Mouse (Mus musculus) intestine, embryonic 14.5 days (tissue): Measurements from ENCODE around the gene Trabd2b. TPM values are rescaled to one million over a fixed set of nuclear protein-coding genes. Genes with fewer than 3 reads are reported as not detected.

Source experiments
- ATAC-seq: fragments of 200-750 bp; cut with Nextera tagmentation; replicated peaks from 2 replicates; pipeline ENCODE4 v1.8.0; 2017; ENCODE audit warnings: low read depth, moderate number of reproducible peaks, moderate TSS enrichment, moderate library complexity; ENCODE audit not compliant: low FRiP score, low TSS enrichment
- DNase-seq: peaks from one replicate; pipeline ENCODE4 v3.0.0-alpha.2; 2018; ENCODE audit warnings: low spot score
- H3K27ac ChIP-seq: fragments of 300-500 bp; sonication (generic); 2 replicates; pipeline ENCODE4 v1.5.1; 2014; ENCODE audit warnings: low read depth, mild to moderate bottlenecking, control low read depth
- H3K27me3 ChIP-seq: fragments of 300-500 bp; sonication (generic); replicated peaks from 2 replicates; pipeline ENCODE4 v1.6.1; 2014; ENCODE audit warnings: low read length, control low read depth; ENCODE audit not compliant: control insufficient read depth, insufficient read depth
- H3K36me3 ChIP-seq: fragments of 300-500 bp; sonication (generic); 2 replicates; pipeline ENCODE4 v1.6.1; 2014; ENCODE audit warnings: low read length, control low read depth; ENCODE audit not compliant: control insufficient read depth, insufficient read depth
- H3K4me1 ChIP-seq: fragments of 300-500 bp; sonication (generic); replicated peaks from 2 replicates; pipeline ENCODE4 v1.6.1; 2014; ENCODE audit warnings: low read length, control low read depth, mixed read lengths; ENCODE audit not compliant: control insufficient read depth, insufficient read depth
- H3K4me2 ChIP-seq: fragments of 300-500 bp; sonication (generic); 2 replicates; pipeline ENCODE4 v1.6.1; 2014; ENCODE audit warnings: low read length
- H3K4me3 ChIP-seq: fragments of 300-500 bp; sonication (generic); 2 replicates; pipeline ENCODE4 v1.5.1; 2014; ENCODE audit warnings: low read depth, low read length, control low read depth, mixed read lengths
- H3K9ac ChIP-seq: fragments of 300-500 bp; sonication (generic); 2 replicates; pipeline ENCODE4 v1.6.1; 2014; ENCODE audit warnings: mild to moderate bottlenecking, low read length
- H3K9me3 ChIP-seq: fragments of 300-500 bp; sonication (generic); 2 replicates; pipeline ENCODE4 v1.6.1; 2016; ENCODE audit warnings: low read length, control low read depth; ENCODE audit not compliant: control insufficient read depth
- WGBS: fragments of 180-500 bp; shearing (Covaris S2); extraction: QIAGEN DNeasy Blood & Tissue Kit; methylation state at CpG from one replicate; pipeline ENCODE4 v1.1.7; 2014; 5-methylcytosine and 5-hydroxymethylcytosine counted together
- polyA plus RNA-seq: library from polyadenylated mRNA; unstranded; fragments of >200 nt; fragmentation: Nextera tagmentation; extraction: Ambion mirVana; gene quantifications from 2 replicates; pipeline ENCODE4 v1.2.1, GENCODE M21; 2014

Trabd2b gene
- polyA plus RNA-seq, 1 experiment from 2014 or later, result 0.72 TPM

GRCm38 (mm10) chr4:114484173-114484572 lies 77.6 kb downstream of the Trabd2b start:
- H3K27ac ChIP-seq, result no peak overlapping the region
- no peaks in the 10 kb centered on the region for H3K27me3 ChIP-seq
- no peak overlapping the region for H3K4me2 ChIP-seq
- no peaks in the 10 kb centered on the region for H3K36me3 ChIP-seq
- H3K4me1 ChIP-seq, result no peaks in the 10 kb centered on the region
- no peak overlapping the region for H3K9ac ChIP-seq
- 72% methylated on average over 2 of the region's 2 CpGs for WGBS
- ATAC-seq, result no peak
- H3K4me3 ChIP-seq, result no peak overlapping the region
- H3K9me3 ChIP-seq, result no peaks in the 10 kb centered on the region
- no peak for DNase-seq

GRCm38 (mm10) chr4:114485996-114486395 lies 79.5 kb downstream of the Trabd2b start:
- no peak overlapping the region for H3K27ac ChIP-seq
- 55% methylated on average over 5 of the region's 5 CpGs for WGBS
- no peak overlapping the region for H3K4me2 ChIP-seq
- DNase-seq (no peak), ATAC-seq (no peak)
- no peaks in the 10 kb centered on the region for H3K36me3 ChIP-seq
- H3K9ac ChIP-seq, result no peak overlapping the region
- no peaks in the 10 kb centered on the region for H3K27me3 ChIP-seq
- H3K4me3 ChIP-seq, result no peak overlapping the region
- H3K9me3 ChIP-seq, result no peaks in the 10 kb centered on the region
- no peaks in the 10 kb centered on the region for H3K4me1 ChIP-seq

GRCm38 (mm10) chr4:114486885-114487531 lies 80.5 kb downstream of the Trabd2b start:
- no peak for ATAC-seq
- no peak overlapping the region for H3K4me3 ChIP-seq
- 76% methylated on average over 2 of the region's 2 CpGs for WGBS
- H3K4me1 ChIP-seq, result no peaks in the 10 kb centered on the region
- no peak overlapping the region for H3K9ac ChIP-seq
- no peak for DNase-seq
- no peak overlapping the region for H3K27ac ChIP-seq
- no peaks in the 10 kb centered on the region for H3K36me3 ChIP-seq
- no peaks in the 10 kb centered on the region for H3K9me3 ChIP-seq
- no peak overlapping the region for H3K4me2 ChIP-seq
- no peaks in the 10 kb centered on the region for H3K27me3 ChIP-seq

DNA sequence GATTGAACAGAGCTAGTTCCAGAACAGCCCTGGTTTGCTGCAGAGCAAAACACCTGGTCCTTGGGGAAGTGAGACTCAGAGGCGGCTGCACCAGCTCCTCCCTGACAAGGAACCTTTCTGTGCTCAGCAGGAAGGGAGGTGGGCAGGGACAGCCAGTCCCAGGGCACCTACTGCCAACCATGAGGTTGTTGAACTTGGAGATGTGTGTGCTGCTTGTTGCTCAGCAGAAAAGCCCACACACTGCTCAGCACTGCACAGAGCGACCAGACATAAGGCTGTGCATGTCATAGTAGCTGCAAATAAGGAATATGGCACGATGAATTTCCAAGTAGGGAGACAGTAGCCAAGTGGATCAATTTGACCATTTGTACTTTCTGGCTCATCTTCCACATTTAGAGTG lies 81.2 kb downstream of the Trabd2b start:
- Histone ChIP-seq H3K4me3 (no peak overlapping the region), H3K9me3 (no peaks in the 10 kb centered on the region), H3K27me3 (no peaks in the 10 kb centered on the region), H3K27ac (no peak overlapping the region), H3K9ac (no peak overlapping the region), H3K4me1 (no peaks in the 10 kb centered on the region), H3K36me3 (no peaks in the 10 kb centered on the region), H3K4me2 (no peak overlapping the region)
- DNase-seq (no peak), ATAC-seq (no peak)
- 80% methylated on average over 3 of the region's 3 CpGs for WGBS

- Histone ChIP-seq H3K9ac (no peak overlapping the region), H3K4me3 (no peak overlapping the region), H3K27ac (no peak overlapping the region), H3K9me3 (no peaks in the 10 kb centered on the region), H3K36me3 (no peaks in the 10 kb centered on the region), H3K4me1 (no peaks in the 10 kb centered on the region), H3K4me2 (no peak overlapping the region), H3K27me3 (no peaks in the 10 kb centered on the region)
- DNase-seq (no peak), ATAC-seq (no peak)
- WGBS, result 38% methylated on average over 4 of the region's 4 CpGs
Observed at GRCm38 (mm10) chr4:114492157-114492556, 85.6 kb downstream of the Trabd2b start.

DNA sequence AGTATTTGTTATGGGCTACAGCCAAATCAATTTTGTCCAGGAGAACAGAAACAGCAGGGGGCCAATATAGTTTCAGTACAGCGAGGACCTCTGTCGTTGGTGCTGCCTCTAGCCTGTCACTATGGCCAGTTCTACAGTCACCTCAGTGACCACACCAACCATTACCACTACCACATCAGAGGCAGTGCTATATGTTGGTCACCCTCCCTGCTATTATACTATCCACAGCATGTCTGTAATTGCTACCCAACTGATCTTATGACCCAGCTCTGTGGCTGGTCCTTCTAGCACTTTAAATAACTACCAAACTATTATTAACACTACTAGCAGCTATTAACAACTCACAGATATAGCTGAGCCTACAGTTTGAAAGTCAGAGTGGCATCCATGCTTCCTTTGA lies 87.5 kb downstream of the Trabd2b start:
- DNase-seq, result no peak
- no peaks in the 10 kb centered on the region for H3K4me1 ChIP-seq
- no peak for ATAC-seq
- no peaks in the 10 kb centered on the region for H3K27me3 ChIP-seq
- H3K27ac ChIP-seq, result no peak overlapping the region
- no peak overlapping the region for H3K4me2 ChIP-seq
- WGBS, result 81% methylated on average over 2 of the region's 2 CpGs
- H3K4me3 ChIP-seq, result no peak overlapping the region
- no peak overlapping the region for H3K9ac ChIP-seq
- peaks cover 3% of the 10 kb centered on the region; the same call in 1 of the 2 replicates for H3K9me3 ChIP-seq
- no peaks in the 10 kb centered on the region for H3K36me3 ChIP-seq

DNA sequence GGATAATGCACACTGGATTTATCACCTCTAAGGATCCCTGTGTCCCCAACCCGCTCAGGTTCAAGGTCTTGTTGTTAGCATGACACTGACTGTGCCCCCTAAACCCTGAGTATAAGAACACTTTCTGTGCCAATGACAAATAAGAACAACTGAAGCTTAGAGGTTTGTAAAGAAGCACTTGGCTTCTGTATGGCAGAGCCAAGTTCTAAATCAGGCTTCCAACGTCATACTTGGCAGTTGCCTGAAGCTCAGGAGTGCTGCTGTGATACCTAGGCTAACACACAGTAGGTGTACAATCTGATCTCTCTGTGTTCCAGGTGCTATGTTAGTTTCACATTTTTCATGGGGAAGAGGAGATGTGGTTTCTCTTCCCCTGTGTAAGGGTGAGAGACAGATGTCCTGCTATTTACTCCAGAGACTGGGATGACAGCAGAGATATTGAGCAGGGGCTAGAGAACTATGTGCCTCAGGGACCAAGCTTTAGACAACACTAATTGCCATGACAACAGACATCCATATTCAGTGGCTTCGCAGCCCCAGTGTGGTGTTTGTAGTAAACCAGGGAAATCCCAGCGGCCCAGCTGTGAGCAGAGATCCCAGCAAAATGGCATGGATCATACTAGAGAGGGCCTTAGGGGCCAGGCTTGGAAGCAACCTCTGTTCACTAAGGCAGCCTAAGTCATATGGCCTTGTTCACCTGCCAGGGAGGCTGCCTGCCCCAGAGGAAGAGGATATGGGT lies 89.3 kb downstream of the Trabd2b start:
- DNase-seq, result no peak
- no peaks in the 10 kb centered on the region for H3K4me1 ChIP-seq
- no peak overlapping the region for H3K9ac ChIP-seq
- no peaks in the 10 kb centered on the region for H3K27me3 ChIP-seq
- WGBS, result 57% methylated on average over 4 of the region's 4 CpGs
- no peak overlapping the region for H3K4me2 ChIP-seq
- H3K36me3 ChIP-seq, result no peaks in the 10 kb centered on the region
- H3K27ac ChIP-seq, result no peak overlapping the region
- H3K9me3 ChIP-seq, result peaks cover 3% of the 10 kb centered on the region; the same call in 1 of the 2 replicates
- H3K4me3 ChIP-seq, result no peak overlapping the region
- no peak for ATAC-seq

DNA sequence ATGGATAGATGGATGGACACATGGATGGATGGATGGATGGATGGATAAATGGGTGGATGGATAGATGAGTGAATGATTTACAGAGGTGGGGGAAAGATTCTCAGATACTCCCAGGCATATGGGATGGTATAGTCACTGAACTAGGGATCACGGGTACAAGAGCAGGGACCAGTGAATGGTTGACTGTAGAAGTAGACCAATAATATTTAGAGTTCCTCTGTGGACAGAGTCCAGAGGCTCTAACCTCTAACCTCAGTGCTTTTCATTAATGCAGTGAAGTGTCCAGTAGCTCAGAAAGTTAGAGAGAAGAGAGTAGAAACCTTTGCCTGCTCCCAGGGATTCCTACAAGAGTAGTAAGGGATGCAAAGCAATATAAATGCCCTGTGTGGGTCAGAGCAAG lies 93.1 kb downstream of the Trabd2b start:
- no peaks in the 10 kb centered on the region for H3K36me3 ChIP-seq
- H3K27me3 ChIP-seq, result no peaks in the 10 kb centered on the region
- no peak overlapping the region for H3K9ac ChIP-seq
- DNase-seq, result no peak
- no peak overlapping the region for H3K27ac ChIP-seq
- ATAC-seq, result no peak
- WGBS, result 86% methylated on average over 1 of the region's 1 CpGs
- no peaks in the 10 kb centered on the region for H3K4me1 ChIP-seq
- no peak overlapping the region for H3K4me3 ChIP-seq
- H3K4me2 ChIP-seq, result no peak overlapping the region
- H3K9me3 ChIP-seq, result peaks cover 3% of the 10 kb centered on the region; the same call in 1 of the 2 replicates

DNA sequence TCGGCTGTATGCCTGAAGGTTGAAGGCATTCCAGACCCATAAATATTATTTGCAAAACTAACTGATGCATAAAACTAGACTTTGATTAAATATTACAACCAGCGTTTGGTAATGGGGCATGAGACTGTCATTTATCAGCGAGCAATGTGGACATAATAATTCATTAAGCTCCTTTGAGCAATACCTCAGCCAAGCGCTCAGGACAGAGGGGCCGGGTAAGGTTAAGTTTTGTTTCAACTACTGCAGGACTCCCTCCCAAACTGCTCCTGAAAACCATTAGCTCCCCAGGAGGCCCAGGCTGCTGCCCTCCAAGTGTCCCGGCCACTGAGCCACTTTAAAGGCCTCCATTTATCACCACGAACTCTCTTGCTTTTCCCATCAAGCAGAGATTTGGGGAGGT lies 93.8 kb downstream of the Trabd2b start:
- H3K4me3 ChIP-seq, result no peak overlapping the region
- no peaks in the 10 kb centered on the region for H3K27me3 ChIP-seq
- no peak overlapping the region for H3K9ac ChIP-seq
- H3K27ac ChIP-seq, result no peak overlapping the region
- H3K36me3 ChIP-seq, result no peaks in the 10 kb centered on the region
- no peak for ATAC-seq
- no peak for DNase-seq
- H3K4me2 ChIP-seq, result no peak overlapping the region
- H3K4me1 ChIP-seq, result no peaks in the 10 kb centered on the region
- H3K9me3 ChIP-seq, result peaks cover 3% of the 10 kb centered on the region; the same call in 1 of the 2 replicates
- WGBS, result 36% methylated on average over 7 of the region's 7 CpGs
